Mouse (Mus musculus) neural tube, embryonic 11.5 days (tissue): ENCODE results near the gene Gimap7. TPM values are rescaled to one million over a fixed set of nuclear protein-coding genes. Genes with fewer than 3 reads are reported as not detected.

Experiments used
- ATAC-seq: fragments of 200-750 bp; cut with Nextera tagmentation; 2 replicates; pipeline ENCODE4 v1.8.0; 2017; ENCODE audit warnings: moderate number of reproducible peaks, mild to moderate bottlenecking, moderate TSS enrichment, moderate library complexity; ENCODE audit not compliant: insufficient read depth, low FRiP score, low TSS enrichment
- DNase-seq: peaks from one replicate; pipeline ENCODE4 v3.0.0-alpha.2; 2015; ENCODE audit warnings: low spot score
- H3K27ac ChIP-seq: fragments of 300-500 bp; sonication (generic); 2 replicates; pipeline ENCODE4 v1.5.1; 2014; ENCODE audit warnings: low read depth, mild to moderate bottlenecking, low read length
- H3K27me3 ChIP-seq: fragments of 300-500 bp; sonication (generic); 2 replicates; pipeline ENCODE4 v1.6.1; 2014; ENCODE audit warnings: mild to moderate bottlenecking, low read length, mixed read lengths; ENCODE audit not compliant: control insufficient read depth, insufficient read depth
- H3K36me3 ChIP-seq: fragments of 300-500 bp; sonication (generic); 2 replicates; pipeline ENCODE4 v1.6.1; 2014; ENCODE audit warnings: mild to moderate bottlenecking, low read length, moderate library complexity, mixed read lengths; ENCODE audit not compliant: control insufficient read depth, insufficient read depth
- H3K4me1 ChIP-seq: fragments of 300-500 bp; sonication (generic); 2 replicates; pipeline ENCODE4 v1.6.1; 2014; ENCODE audit warnings: low read length, mixed read lengths; ENCODE audit not compliant: control insufficient read depth, insufficient read depth
- H3K4me2 ChIP-seq: fragments of 300-500 bp; sonication (generic); 2 replicates; pipeline ENCODE4 v1.6.1; 2014; ENCODE audit warnings: low read depth, mild to moderate bottlenecking, moderate library complexity
- H3K4me3 ChIP-seq: fragments of 300-500 bp; sonication (generic); 2 replicates; pipeline ENCODE4 v1.5.1; 2014; ENCODE audit warnings: low read depth, low read length
- H3K9ac ChIP-seq: fragments of 300-500 bp; sonication (generic); 2 replicates; pipeline ENCODE4 v1.6.1; 2014; ENCODE audit warnings: mild to moderate bottlenecking, low read length
- H3K9me3 ChIP-seq: fragments of 300-500 bp; sonication (generic); 2 replicates; pipeline ENCODE4 v1.6.1; 2016; ENCODE audit warnings: low read length; ENCODE audit not compliant: control insufficient read depth
- WGBS: fragments of 180-500 bp; shearing (Covaris S2); extraction: QIAGEN DNeasy Blood & Tissue Kit; methylation state at CpG from one replicate; pipeline ENCODE4 v1.1.7; 2014; 5-methylcytosine and 5-hydroxymethylcytosine counted together
- polyA plus RNA-seq: library from polyadenylated mRNA; unstranded; fragments of >200 nt; fragmentation: Nextera tagmentation; extraction: Ambion mirVana; gene quantifications from 2 replicates; pipeline ENCODE4 v1.2.1, GENCODE M21; 2014

Gimap7 gene
- polyA plus RNA-seq, 1 experiment from 2014 or later: not detected

DNA sequence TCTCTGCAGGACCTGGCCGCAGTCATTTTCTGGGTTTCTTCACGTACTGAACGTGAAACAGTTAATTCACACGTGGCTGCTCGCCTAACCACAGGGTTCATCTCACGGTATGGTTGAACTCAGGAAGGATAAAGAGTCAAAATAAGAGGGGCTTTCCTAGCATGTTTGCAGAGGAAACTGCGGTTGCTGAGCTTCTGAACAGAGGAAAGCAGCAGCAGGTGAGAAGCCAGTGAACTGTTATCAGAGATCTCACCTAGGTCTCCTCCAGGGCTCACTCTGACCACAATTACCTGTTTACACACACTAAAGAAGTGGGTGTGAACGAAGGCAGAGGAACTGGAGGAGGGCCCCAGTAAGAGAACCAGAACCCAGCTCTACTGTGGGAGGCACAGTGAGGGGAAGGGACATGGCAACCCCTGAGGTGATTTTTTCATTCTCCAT is 14.5 kb downstream of the Gimap7 start:
- H3K4me1 ChIP-seq: no peaks in the 10 kb centered on the region
- no peak overlapping the region for H3K9ac ChIP-seq
- no peak overlapping the region for H3K4me2 ChIP-seq
- no peak for ATAC-seq
- no peaks in the 10 kb centered on the region for H3K9me3 ChIP-seq
- no peak overlapping the region for H3K4me3 ChIP-seq
- DNase-seq: no peak
- H3K27me3 ChIP-seq: no peaks in the 10 kb centered on the region
- no peaks in the 10 kb centered on the region for H3K36me3 ChIP-seq
- no peak overlapping the region for H3K27ac ChIP-seq
- WGBS: 60% methylated on average over 8 of the region's 8 CpGs

DNA sequence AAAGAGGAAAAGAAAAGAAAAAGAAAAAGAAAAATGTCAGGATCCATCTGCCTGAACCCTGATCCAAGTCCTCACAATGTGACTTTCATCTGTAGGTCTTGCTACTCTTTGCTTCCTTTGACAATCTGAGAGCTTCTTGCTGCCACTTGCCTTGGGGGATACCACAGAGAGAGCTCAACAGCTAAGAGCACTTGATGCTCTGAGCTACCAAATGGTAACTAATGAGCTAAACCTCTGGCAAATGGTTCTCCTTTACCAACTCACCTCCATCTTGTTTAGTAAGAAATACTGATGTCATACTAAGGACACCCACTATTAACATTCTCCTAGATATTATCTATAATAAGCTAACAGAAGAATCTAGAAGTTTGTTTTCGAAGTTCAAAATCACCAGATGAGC is 15.2 kb downstream of the Gimap7 start:
- Histone ChIP-seq H3K36me3 (no peaks in the 10 kb centered on the region), H3K9me3 (no peaks in the 10 kb centered on the region), H3K4me1 (no peaks in the 10 kb centered on the region), H3K27me3 (no peaks in the 10 kb centered on the region), H3K4me2 (no peak overlapping the region), H3K4me3 (no peak overlapping the region), H3K9ac (no peak overlapping the region), H3K27ac (no peak overlapping the region)
- WGBS: 89% methylated on average over 1 of the region's 1 CpGs
- DNase-seq: no peak
- ATAC-seq: no peak

DNA sequence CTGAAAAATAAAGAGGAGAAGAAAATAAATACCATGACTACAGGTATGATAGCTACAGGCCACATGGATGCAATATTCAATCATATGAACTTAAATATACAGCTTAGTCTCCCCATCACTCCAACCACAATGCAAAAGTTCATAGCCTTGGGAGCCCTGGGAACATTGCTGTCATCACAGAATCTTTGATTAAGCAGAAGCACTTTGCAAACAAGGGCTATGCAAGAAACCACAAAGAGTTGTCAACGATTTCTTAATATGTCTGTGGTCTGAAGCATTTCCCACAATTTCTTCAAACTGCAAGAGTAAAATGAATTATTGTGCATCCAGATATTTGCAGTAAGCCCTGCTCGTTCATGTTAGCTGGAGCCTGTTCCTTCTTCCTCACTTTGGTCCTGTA is 18.6 kb downstream of the Gimap7 start:
- ATAC-seq: no peak
- no peak overlapping the region for H3K27ac ChIP-seq
- no peak overlapping the region for H3K4me2 ChIP-seq
- WGBS: 81% methylated on average over 2 of the region's 2 CpGs
- no peak for DNase-seq
- no peaks in the 10 kb centered on the region for H3K9me3 ChIP-seq
- peaks cover 7% of the 10 kb centered on the region for H3K27me3 ChIP-seq
- H3K36me3 ChIP-seq: no peaks in the 10 kb centered on the region
- no peak overlapping the region for H3K9ac ChIP-seq
- H3K4me1 ChIP-seq: no peaks in the 10 kb centered on the region; the same call in 1 of the 2 replicates
- no peak overlapping the region for H3K4me3 ChIP-seq

DNA sequence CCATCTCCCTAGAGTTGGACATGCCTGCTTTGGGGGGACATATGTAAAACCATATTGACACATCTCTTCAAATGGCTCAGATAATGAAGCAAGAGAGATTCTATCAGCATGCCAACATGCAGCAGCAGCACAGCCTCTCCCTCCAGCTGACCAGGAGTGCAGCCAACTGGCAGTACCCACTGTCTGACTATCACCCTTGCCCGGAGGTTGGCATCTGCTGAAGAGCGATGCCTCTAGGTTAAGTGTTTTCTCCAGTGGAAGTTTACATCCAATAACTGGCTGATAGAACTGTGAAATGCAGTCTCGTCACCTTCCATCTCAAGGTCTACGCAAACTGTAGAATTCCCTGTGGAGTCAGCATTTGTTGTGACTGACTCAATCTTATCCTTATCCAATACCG is 19.3 kb downstream of the Gimap7 start:
- peaks cover 4% of the 10 kb centered on the region; the same call in 1 of the 2 replicates for H3K4me1 ChIP-seq
- no peak for ATAC-seq
- H3K4me3 ChIP-seq: no peak overlapping the region
- WGBS: 94% methylated on average over 5 of the region's 5 CpGs
- no peak overlapping the region for H3K4me2 ChIP-seq
- no peaks in the 10 kb centered on the region for H3K36me3 ChIP-seq
- H3K27me3 ChIP-seq: peaks cover 13% of the 10 kb centered on the region
- no peak overlapping the region for H3K9ac ChIP-seq
- no peak for DNase-seq
- no peaks in the 10 kb centered on the region for H3K9me3 ChIP-seq
- H3K27ac ChIP-seq: no peak overlapping the region

DNA sequence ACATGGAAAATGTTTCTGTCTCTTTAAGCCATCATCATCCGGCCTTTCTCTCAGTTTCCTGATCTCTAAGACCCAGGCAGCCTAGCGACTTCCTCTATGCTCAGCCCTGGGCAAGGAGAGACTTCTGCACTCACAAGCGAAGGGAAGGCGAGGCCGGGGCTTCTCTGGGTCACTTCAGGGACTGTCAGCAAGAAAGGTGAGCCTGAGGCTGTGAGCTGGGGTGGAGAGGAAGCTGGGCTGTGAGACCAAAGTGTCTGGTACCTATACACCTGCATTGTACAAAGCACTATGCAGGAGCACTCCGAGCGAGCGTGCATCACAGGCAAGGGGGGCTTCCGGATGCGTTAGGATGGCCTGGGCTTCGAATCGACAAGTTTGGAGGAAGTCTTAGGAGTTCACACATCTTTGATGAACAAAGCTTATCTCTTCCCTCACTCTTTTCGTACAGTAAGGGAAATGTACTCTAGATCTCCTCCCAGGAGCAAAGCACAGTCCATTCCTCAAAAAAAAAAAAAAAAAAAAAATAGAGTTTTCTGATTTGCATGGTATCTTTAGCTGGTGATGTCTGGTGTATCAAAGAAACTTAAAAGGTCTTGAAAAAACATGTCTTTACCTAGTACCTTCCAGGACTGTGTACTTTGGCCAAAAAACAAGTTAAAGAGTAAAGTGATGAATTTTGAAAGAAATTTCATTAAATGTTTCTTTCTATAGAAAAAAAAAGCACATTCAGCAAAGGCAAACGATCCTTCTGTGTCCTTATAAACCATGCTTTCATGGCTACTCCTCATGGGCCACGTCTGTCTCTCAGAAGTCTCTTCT is 20.7 kb downstream of the Gimap7 start, which contains the start of gene Gimap1:
TSS of gene Gimap1 (plus strand) at position 94 of the 819 bp plus-strand sequence.
- ATAC-seq (no peak), DNase-seq (no peak)
- WGBS: 85% methylated on average over 15 of the region's 15 CpGs
- Histone ChIP-seq H3K4me1 (peaks cover 5% of the 10 kb centered on the region; the same call in 1 of the 2 replicates), H3K9me3 (no peaks in the 10 kb centered on the region), H3K27ac (no peak within 1 kb of the TSS), H3K36me3 (no peaks in the 10 kb centered on the region), H3K9ac (no peak within 1 kb of the TSS), H3K4me2 (no peak within 1 kb of the TSS), H3K27me3 (peaks cover 19% of the 10 kb centered on the region), H3K4me3 (no peak within 1 kb of the TSS)

DNA sequence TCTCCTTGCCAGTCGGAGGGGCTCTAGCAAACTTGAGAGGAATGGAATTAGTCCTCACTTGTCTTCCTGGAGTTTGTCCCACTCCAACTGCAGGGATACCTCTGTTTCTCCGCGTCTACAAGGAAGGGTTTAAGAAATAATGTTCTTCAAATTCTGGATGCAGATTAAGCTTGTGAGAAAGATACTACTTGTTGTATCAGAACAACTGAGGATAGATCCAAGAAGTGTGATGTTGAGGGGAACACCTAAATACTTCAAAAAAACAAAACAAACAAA is 21.3 kb downstream of the Gimap7 start:
- Histone ChIP-seq H3K4me1 (peaks cover 5% of the 10 kb centered on the region; the same call in 1 of the 2 replicates), H3K27me3 (peaks cover 19% of the 10 kb centered on the region), H3K9me3 (no peaks in the 10 kb centered on the region), H3K9ac (no peak overlapping the region), H3K27ac (no peak overlapping the region), H3K4me2 (no peak overlapping the region), H3K36me3 (no peaks in the 10 kb centered on the region), H3K4me3 (no peak overlapping the region)
- ATAC-seq (no peak), DNase-seq (no peak)
- WGBS: 87% methylated on average over 3 of the region's 3 CpGs

DNA sequence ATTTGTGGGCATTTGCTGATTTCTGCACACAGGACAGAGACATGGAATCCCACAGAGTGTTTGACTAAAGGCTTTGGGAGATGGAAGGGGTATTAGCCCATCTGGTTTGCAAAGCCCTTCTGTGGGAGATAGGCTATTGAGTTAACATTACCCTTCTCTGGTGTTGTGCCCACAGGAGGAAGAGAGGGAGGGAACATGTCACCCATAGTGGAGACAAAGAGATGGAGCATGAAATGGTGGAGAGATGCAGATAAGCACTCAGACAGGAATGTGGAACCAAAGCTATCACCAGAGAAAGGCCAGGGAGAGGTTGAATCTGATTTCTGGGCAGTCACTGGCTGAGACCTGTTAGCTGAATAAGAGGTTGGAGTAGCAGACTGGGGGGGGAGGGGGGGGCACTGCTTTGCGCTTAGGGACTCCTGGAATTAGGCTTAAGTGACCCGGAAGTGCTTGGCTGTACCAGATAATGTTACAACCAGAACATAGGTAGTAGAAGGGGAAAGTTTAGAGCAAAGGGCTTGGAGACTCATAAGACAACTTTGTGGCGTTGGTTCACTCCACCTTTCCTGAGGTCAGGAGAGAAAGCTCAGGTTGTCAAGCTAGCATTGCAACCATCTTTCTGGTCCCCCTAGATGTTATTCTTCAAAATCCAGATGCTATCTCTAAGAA is 22.2 kb downstream of the Gimap7 start:
- Histone ChIP-seq H3K27me3 (peaks cover 19% of the 10 kb centered on the region), H3K27ac (no peak overlapping the region), H3K9me3 (no peaks in the 10 kb centered on the region), H3K4me3 (no peak overlapping the region), H3K36me3 (no peaks in the 10 kb centered on the region), H3K9ac (no peak overlapping the region), H3K4me2 (no peak overlapping the region), H3K4me1 (peaks cover 5% of the 10 kb centered on the region; the same call in 1 of the 2 replicates)
- DNase-seq (no peak), ATAC-seq (no peak)
- 84% methylated on average over 3 of the region's 3 CpGs for WGBS

DNA sequence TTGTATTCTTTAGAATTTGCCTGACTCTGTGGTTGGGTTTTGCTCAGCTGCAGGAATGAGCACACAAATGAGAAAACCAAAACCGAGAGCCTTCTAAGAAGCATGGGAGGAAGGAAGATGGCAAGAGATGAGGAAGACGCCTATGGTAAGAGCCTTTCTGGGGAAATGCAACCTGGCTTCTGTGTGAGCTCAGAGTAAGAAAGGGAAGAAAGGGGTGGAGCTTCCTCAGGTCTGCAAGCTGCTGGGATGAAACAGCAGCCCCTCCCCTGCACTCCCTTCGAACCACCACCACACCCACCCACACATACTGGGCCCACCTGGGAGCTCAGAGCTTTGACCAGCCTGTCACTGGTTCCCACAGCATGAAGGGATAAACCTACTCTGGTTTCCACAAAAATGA is 22.9 kb downstream of the Gimap7 start:
- DNase-seq (no peak), ATAC-seq (no peak)
- H3K9ac ChIP-seq: no peak overlapping the region
- H3K4me1 ChIP-seq: peaks cover 5% of the 10 kb centered on the region; the same call in 1 of the 2 replicates
- WGBS: 37% methylated on average over 3 of the region's 3 CpGs
- H3K27ac ChIP-seq: no peak overlapping the region
- no peaks in the 10 kb centered on the region for H3K9me3 ChIP-seq
- H3K4me2 ChIP-seq: no peak overlapping the region
- H3K36me3 ChIP-seq: no peaks in the 10 kb centered on the region
- no peak overlapping the region for H3K4me3 ChIP-seq
- H3K27me3 ChIP-seq: peaks cover 19% of the 10 kb centered on the region
